Mouse (Mus musculus): ENCODE measurements around the gene Ostc. TPM values are rescaled to one million over a fixed set of nuclear protein-coding genes. Genes with fewer than 3 reads are reported as not detected.

Ostc gene
- total and polyA plus RNA-seq, 2 experiments from 2014 or later = 99.9 to 160 TPM

GRCm38 (mm10) chr3:130714775-130715568, 5.7 kb upstream of the Ostc start:
- no peaks in the 10 kb centered on the region for H3K4me1 ChIP-seq (ENCODE audit: insufficient read depth, low read length)
- DNase-seq (ENCODE audit: low spot score) (peak; percentile 82), ATAC-seq (ENCODE audit: low FRiP score) (no peak)
- no peaks in the 10 kb centered on the region for H3K36me3 ChIP-seq (ENCODE audit: insufficient read depth, low read length)
- no peak overlapping the region for H3K9ac ChIP-seq (replicated peaks; ENCODE audit: low read length, poor library complexity, severe bottlenecking)
- peak overlapping the region; percentile 26 for H3K4me3 ChIP-seq (ENCODE audit: low read depth, low read length)
- no peaks in the 10 kb centered on the region for H3K27me3 ChIP-seq (ENCODE audit: insufficient read depth, low read length)
- no peak overlapping the region for H3K27ac ChIP-seq (ENCODE audit: low read depth, low read length)
- 19% methylated on average over 22 of the region's 22 CpGs for WGBS
- peak overlapping the region; percentile 52 for H3K4me2 ChIP-seq (ENCODE audit: low read depth, low read length, poor library complexity, severe bottlenecking)
- H3K9me3 ChIP-seq (ENCODE audit: low read length) = no peaks in the 10 kb centered on the region
- TF ChIP-seq CTCF (IDR thresholded peaks at IDR 0.05) = peak; percentile 86

- no peaks in the 10 kb centered on the region for H3K36me3 ChIP-seq (ENCODE audit: insufficient read depth, low read length)
- no peaks in the 10 kb centered on the region for H3K9me3 ChIP-seq (ENCODE audit: low read length)
- no peak overlapping the region for H3K4me3 ChIP-seq (ENCODE audit: low read depth, low read length)
- no peaks in the 10 kb centered on the region for H3K27me3 ChIP-seq (ENCODE audit: insufficient read depth, low read length)
- peaks cover 2% of the 10 kb centered on the region; the same call in 1 of the 2 replicates for H3K4me1 ChIP-seq (ENCODE audit: insufficient read depth, low read length)
- WGBS = 57% methylated on average over 6 of the region's 6 CpGs
- DNase-seq (ENCODE audit: low spot score) (no peak), ATAC-seq (ENCODE audit: low FRiP score) (no peak)
- no peak overlapping the region for H3K9ac ChIP-seq (replicated peaks; ENCODE audit: low read length, poor library complexity, severe bottlenecking)
- H3K27ac ChIP-seq (ENCODE audit: low read depth, low read length) = no peak overlapping the region
- no peak overlapping the region for H3K4me2 ChIP-seq (ENCODE audit: low read depth, low read length, poor library complexity, severe bottlenecking)
- no peak for TF ChIP-seq CTCF (IDR thresholded peaks at IDR 0.05)
Observed at GRCm38 (mm10) chr3:130712891-130713290, 3.6 kb upstream of the Ostc start.

- no peak overlapping the region; the same call in 1 of the 2 replicates for H3K4me3 ChIP-seq (ENCODE audit: low read depth, low read length)
- H3K36me3 ChIP-seq (ENCODE audit: insufficient read depth, low read length) = no peaks in the 10 kb centered on the region
- WGBS = 62% methylated on average over 7 of the region's 7 CpGs
- no peak overlapping the region for H3K27ac ChIP-seq (ENCODE audit: low read depth, low read length)
- no peak for TF ChIP-seq CTCF (IDR thresholded peaks at IDR 0.05)
- no peak overlapping the region for H3K9ac ChIP-seq (replicated peaks; ENCODE audit: low read length, poor library complexity, severe bottlenecking)
- no peaks in the 10 kb centered on the region for H3K9me3 ChIP-seq (ENCODE audit: low read length)
- H3K27me3 ChIP-seq (ENCODE audit: insufficient read depth, low read length) = no peaks in the 10 kb centered on the region
- ATAC-seq (ENCODE audit: low FRiP score) = no peak
- no peak for DNase-seq (ENCODE audit: low spot score)
- H3K4me1 ChIP-seq (ENCODE audit: insufficient read depth, low read length) = peaks cover 9% of the 10 kb centered on the region; the same call in 1 of the 2 replicates
- peak overlapping the region; percentile 81 for H3K4me2 ChIP-seq (ENCODE audit: low read depth, low read length, poor library complexity, severe bottlenecking)
Observed at GRCm38 (mm10) chr3:130710103-130710502, 859 bp upstream of the Ostc start.

- Histone ChIP-seq H3K4me3 (ENCODE audit: low read depth, low read length) (peak overlapping the region; percentile 73), H3K9me3 (ENCODE audit: low read length) (no peaks in the 10 kb centered on the region), H3K27me3 (ENCODE audit: insufficient read depth, low read length) (no peaks in the 10 kb centered on the region), H3K9ac (replicated peaks; ENCODE audit: low read length, poor library complexity, severe bottlenecking) (peak overlapping the region; percentile 81), H3K36me3 (ENCODE audit: insufficient read depth, low read length) (no peaks in the 10 kb centered on the region), H3K27ac (ENCODE audit: low read depth, low read length) (peak overlapping the region; percentile 85; the same call in 1 of the 2 replicates), H3K4me2 (ENCODE audit: low read depth, low read length, poor library complexity, severe bottlenecking) (peak overlapping the region; percentile 81), H3K4me1 (ENCODE audit: insufficient read depth, low read length) (peaks cover 9% of the 10 kb centered on the region; the same call in 1 of the 2 replicates)
- TF ChIP-seq CTCF (IDR thresholded peaks at IDR 0.05) = no peak
- 0% methylated on average over 5 of the region's 5 CpGs for WGBS
- DNase-seq (ENCODE audit: low spot score) (no peak), ATAC-seq (ENCODE audit: low FRiP score) (no peak)
Observed at GRCm38 (mm10) chr3:130708529-130708928, 715 bp downstream of the Ostc start.

- Histone ChIP-seq H3K9ac (replicated peaks; ENCODE audit: low read length, poor library complexity, severe bottlenecking) (no peak overlapping the region), H3K36me3 (ENCODE audit: insufficient read depth, low read length) (peaks cover 36% of the 10 kb centered on the region), H3K4me1 (ENCODE audit: insufficient read depth, low read length) (0 out of 2 replicates have a peak, but pooled peaks cover 2% of the 10 kb centered on the region), H3K4me2 (ENCODE audit: low read depth, low read length, poor library complexity, severe bottlenecking) (no peak overlapping the region), H3K9me3 (ENCODE audit: low read length) (no peaks in the 10 kb centered on the region), H3K27ac (ENCODE audit: low read depth, low read length) (no peak overlapping the region), H3K27me3 (ENCODE audit: insufficient read depth, low read length) (no peaks in the 10 kb centered on the region), H3K4me3 (ENCODE audit: low read depth, low read length) (no peak overlapping the region)
- ATAC-seq (ENCODE audit: low FRiP score) (no peak), DNase-seq (ENCODE audit: low spot score) (no peak)
- 76% methylated on average over 6 of the region's 6 CpGs for WGBS
- TF ChIP-seq CTCF (IDR thresholded peaks at IDR 0.05) = no peak
Observed at GRCm38 (mm10) chr3:130702289-130702688, 7.0 kb downstream of the Ostc start.

GRCm38 (mm10) chr3:130697622-130698021, 11.6 kb downstream of the Ostc start:
- peaks cover 43% of the 10 kb centered on the region for H3K36me3 ChIP-seq (ENCODE audit: insufficient read depth, low read length)
- no peak overlapping the region for H3K9ac ChIP-seq (replicated peaks; ENCODE audit: low read length, poor library complexity, severe bottlenecking)
- no peak overlapping the region for H3K27ac ChIP-seq (ENCODE audit: low read depth, low read length)
- H3K4me2 ChIP-seq (ENCODE audit: low read depth, low read length, poor library complexity, severe bottlenecking) = no peak overlapping the region
- no peak for DNase-seq (ENCODE audit: low spot score)
- no peaks in the 10 kb centered on the region for H3K4me1 ChIP-seq (ENCODE audit: insufficient read depth, low read length)
- no peak overlapping the region for H3K4me3 ChIP-seq (ENCODE audit: low read depth, low read length)
- 82% methylated on average over 4 of the region's 4 CpGs for WGBS
- H3K9me3 ChIP-seq (ENCODE audit: low read length) = no peaks in the 10 kb centered on the region
- no peaks in the 10 kb centered on the region for H3K27me3 ChIP-seq (ENCODE audit: insufficient read depth, low read length)
- peak; percentile 14; the same call in 1 of the 2 replicates for TF ChIP-seq CTCF (IDR thresholded peaks at IDR 0.05)
- ATAC-seq (ENCODE audit: low FRiP score) = no peak

All from midbrain, postnatal 0 days (tissue).